Mouse (Mus musculus): Measurements from ENCODE around the gene Galntl5.

- TF ChIP-seq CTCF (IDR thresholded peaks at IDR 0.05; ENCODE audit: low read depth, low read length) (peak; percentile 65), POLR2A (IDR thresholded peaks at IDR 0.05; ENCODE audit: insufficient read depth, low read length) (no peak)
Measured at GRCm38 (mm10) chr5:25188802-25189201, 7.5 kb downstream of the Galntl5 start.
